Mouse (Mus musculus): Measurements from ENCODE around the gene Lpp. TPM values are rescaled to one million over a fixed set of nuclear protein-coding genes. Genes with fewer than 3 reads are reported as not detected.

The Lpp gene
- polyA plus RNA-seq, 1 experiment from 2014 or later = 28.3 TPM

DNA sequence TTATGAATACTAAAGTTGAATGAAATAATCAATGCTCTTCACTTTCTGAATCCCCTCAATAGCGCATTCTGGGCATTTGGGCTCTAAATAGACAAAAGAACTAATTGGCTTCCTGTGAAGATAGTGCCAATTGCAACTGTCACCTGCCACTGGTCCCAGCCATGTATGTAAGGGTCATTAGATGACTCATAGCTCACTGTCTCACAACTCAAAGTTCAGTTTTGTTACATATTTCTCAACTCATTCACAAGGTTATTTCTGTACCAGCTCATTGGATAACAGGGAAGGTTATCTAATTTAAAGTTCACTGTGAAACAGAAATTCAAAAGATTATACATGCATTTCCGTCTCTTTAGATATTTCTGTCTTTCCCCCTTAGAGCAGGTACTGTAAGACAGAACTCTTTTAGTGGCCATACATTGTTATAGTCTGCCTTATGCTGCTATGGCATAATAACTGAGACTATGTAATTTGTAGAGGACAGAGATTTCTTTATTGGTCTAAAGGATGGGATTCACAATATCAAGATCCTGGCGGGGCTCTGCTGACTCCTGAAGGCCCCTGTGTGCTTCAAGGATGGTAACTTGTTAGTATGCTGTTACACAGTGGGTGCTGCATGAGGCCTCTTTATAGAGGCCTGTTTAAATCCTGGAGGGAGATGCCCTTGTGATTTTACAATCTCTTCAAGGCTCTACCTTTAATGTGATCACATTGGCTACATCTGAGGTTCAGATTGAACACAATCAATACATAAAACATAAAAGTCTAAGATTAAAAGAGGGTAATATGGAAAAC, 488.9 kb downstream of the Lpp start:
- POLR2A ChIA-PET = interaction anchor here (0.7 kb wide), 1 partner anchor 92 kb away, joined by 3 read pairs; no protein-coding TSS in a partner anchor
- CTCF ChIA-PET = no interaction called here
- TF ChIP-seq CTCF (IDR thresholded peaks at IDR 0.05) = no peak

DNA sequence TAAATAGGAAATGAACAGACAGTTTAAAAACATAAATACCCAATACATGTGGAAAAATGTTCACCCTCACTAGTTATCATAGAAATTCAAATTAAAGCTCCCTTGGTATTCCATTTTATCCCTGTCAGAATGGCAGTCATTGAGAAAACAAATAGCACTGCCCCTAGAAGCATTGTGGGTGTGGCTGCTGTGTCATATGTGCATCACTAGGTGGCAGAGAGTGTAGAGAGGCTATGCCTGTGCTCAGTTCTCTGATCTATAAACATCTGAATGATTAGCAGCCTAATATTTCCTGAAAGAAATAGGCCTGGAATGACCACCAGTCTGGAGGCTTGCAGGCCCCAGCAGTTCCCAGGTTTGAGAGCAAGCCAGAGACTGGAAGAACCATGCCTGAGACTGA, 490.7 kb downstream of the Lpp start:
- TF ChIP-seq CTCF (IDR thresholded peaks at IDR 0.05) = peak; percentile 13
- H3K27me3 ChIP-seq = no peaks in the 10 kb centered on the region
- in situ Hi-C loops (cut with MboI; ENCODE audit: low pct_unique_long_range_greater_than_20kb) = loop anchor here (10.0 kb wide), 1 partner anchor 899 kb away; the partner anchor contains the start of genes Bcl6 and Gm37419
- no peak for ATAC-seq
- no peak for DNase-seq (ENCODE audit: low read depth, low spot score)
- ChIA-PET POLR2A (no interaction called here), CTCF (no interaction called here)

More for the DNA sequence above, 488.9 kb downstream of the Lpp start:
- ATAC-seq = no peak
- in situ Hi-C loops (cut with MboI; ENCODE audit: low pct_unique_long_range_greater_than_20kb) = loop anchor here (10.0 kb wide), 1 partner anchor 897 kb away; the partner anchor contains the start of genes Bcl6 and Gm37419
- DNase-seq (ENCODE audit: low read depth, low spot score) = no peak
- H3K27me3 ChIP-seq = no peaks in the 10 kb centered on the region

DNA sequence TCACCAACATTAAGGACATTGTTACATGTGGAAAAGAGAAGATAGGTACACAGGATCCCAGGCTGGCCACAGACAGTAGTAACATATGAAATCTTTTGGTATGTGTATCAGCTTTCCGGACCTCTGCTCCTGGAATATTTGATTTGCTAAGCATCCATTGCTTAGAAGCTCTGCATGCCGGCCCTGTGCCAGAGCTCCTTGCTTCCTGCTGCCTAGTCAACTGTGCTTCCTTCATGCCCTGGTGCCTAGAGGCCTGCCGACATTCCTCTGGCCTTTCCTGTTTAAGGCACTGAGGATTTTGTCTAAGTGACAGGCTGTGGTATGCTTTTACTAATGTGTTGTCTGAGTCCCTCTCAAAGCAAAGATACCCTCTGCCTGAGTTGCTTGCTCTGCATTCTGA, 493.0 kb downstream of the Lpp start:
- ChIA-PET CTCF (interaction anchor here (0.9 kb wide), 1 partner anchor 142 kb away, joined by 3 read pairs; no protein-coding TSS in a partner anchor), POLR2A (no interaction called here)
- no peaks in the 10 kb centered on the region for H3K27me3 ChIP-seq
- ATAC-seq (peak; percentile 96), DNase-seq (ENCODE audit: low read depth, low spot score) (no peak)
- in situ Hi-C loops (cut with MboI; ENCODE audit: low pct_unique_long_range_greater_than_20kb) = loop anchor here (10.0 kb wide), 1 partner anchor 902 kb away; the partner anchor contains the start of genes Bcl6 and Gm37419
- TF ChIP-seq CTCF (IDR thresholded peaks at IDR 0.05) = no peak

DNA sequence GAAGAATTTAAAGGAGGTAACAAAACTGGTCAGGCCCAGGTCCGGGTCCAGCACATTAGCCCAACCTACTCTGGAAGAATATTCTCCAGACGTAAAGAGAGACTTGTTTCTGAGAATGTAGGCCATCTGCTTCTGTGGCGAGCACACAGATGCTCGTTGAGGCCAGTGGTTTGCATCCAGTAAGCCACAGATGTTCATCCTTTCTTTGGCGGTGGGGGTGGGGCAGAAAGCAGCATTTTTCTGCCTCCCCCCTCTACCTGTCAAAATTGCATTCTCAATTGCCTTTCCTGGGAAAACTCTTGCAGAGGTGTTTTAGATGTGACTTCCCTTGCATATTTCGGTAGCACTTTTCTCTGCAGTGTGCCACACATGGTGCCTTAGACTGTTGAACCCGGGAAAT, 493.6 kb downstream of the Lpp start:
- H3K27me3 ChIP-seq = no peaks in the 10 kb centered on the region
- ATAC-seq (no peak), DNase-seq (ENCODE audit: low read depth, low spot score) (no peak)
- no peak for TF ChIP-seq CTCF (IDR thresholded peaks at IDR 0.05)
- ChIA-PET POLR2A (no interaction called here), CTCF (no interaction called here)
- in situ Hi-C loops (cut with MboI; ENCODE audit: low pct_unique_long_range_greater_than_20kb) = loop anchor here (10.0 kb wide), 1 partner anchor 902 kb away; the partner anchor contains the start of genes Bcl6 and Gm37419

DNA sequence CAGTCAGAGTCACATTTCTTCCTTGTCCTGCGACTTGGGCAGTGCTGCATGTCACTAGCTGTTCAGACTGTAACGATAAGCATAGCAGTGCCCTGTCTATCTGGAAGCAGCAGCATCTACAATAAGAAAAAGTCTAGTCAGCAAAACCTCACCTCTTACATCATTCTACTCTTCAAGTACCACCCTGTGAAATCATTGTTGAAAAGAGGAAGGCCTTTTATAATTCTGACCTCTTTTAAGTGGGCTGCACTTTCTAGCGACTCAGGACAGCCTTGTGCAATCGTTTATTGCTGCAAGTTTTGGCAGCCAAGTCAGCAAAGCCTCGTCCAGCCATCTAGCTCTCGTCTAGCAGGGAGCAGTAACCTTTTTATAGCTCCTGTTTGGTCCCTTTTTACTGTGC, 498.1 kb downstream of the Lpp start:
- ATAC-seq (no peak), DNase-seq (ENCODE audit: low read depth, low spot score) (no peak)
- no peaks in the 10 kb centered on the region for H3K27me3 ChIP-seq
- TF ChIP-seq CTCF (IDR thresholded peaks at IDR 0.05) = no peak
- ChIA-PET POLR2A (no interaction called here), CTCF (no interaction called here)
- in situ Hi-C loops (cut with MboI; ENCODE audit: low pct_unique_long_range_greater_than_20kb) = no loop called here

DNA sequence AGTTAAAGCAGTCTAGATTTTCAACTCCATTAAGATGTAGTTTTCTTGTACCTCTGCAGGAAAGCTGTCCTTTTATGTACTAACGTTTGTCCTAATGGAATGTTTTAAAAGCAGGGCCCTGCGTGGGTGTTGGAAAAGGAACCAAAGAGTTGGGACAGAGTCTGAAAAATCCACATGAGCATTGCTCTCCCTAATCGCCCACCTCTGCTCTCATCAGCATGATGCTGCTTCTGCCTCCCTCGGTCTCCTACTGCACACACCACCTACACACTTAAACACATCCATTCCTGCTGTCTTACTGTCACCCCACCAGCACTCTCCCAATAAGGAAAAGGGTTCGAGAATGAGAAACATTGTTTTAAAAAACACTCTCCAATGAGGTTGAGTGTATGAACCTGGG, 501.9 kb downstream of the Lpp start:
- in situ Hi-C loops (cut with MboI; ENCODE audit: low pct_unique_long_range_greater_than_20kb) = no loop called here
- DNase-seq (ENCODE audit: low read depth, low spot score) = no peak
- no peak for TF ChIP-seq CTCF (IDR thresholded peaks at IDR 0.05)
- no peaks in the 10 kb centered on the region for H3K27me3 ChIP-seq
- ATAC-seq = no peak
- CTCF ChIA-PET = interaction anchor here (1.1 kb wide), 1 partner anchor 8 kb away, joined by 3 read pairs; no protein-coding TSS in a partner anchor
- POLR2A ChIA-PET = no interaction called here

DNA sequence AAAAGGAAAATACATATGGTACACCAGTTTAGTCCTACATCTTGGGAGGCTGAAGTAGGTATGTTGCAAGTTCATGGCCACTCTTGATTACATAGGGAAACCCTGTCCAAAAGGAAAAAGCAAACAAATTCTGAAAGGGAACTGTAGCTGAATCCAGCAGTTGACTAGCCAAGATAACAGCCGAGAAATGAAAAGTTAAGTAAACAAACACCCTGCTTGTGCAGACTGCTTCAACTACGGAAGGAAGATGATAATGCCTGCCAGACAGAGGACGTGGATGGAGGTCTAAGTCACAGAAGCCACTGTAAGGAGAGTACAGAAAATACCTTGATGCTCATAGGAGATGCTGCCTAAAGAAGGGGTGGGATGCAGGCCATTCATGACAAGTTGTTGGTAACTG, 504.3 kb downstream of the Lpp start:
- no peak for DNase-seq (ENCODE audit: low read depth, low spot score)
- H3K27me3 ChIP-seq = no peaks in the 10 kb centered on the region
- ChIA-PET POLR2A (no interaction called here), CTCF (no interaction called here)
- in situ Hi-C loops (cut with MboI; ENCODE audit: low pct_unique_long_range_greater_than_20kb) = no loop called here
- no peak for ATAC-seq
- TF ChIP-seq CTCF (IDR thresholded peaks at IDR 0.05) = no peak

DNA sequence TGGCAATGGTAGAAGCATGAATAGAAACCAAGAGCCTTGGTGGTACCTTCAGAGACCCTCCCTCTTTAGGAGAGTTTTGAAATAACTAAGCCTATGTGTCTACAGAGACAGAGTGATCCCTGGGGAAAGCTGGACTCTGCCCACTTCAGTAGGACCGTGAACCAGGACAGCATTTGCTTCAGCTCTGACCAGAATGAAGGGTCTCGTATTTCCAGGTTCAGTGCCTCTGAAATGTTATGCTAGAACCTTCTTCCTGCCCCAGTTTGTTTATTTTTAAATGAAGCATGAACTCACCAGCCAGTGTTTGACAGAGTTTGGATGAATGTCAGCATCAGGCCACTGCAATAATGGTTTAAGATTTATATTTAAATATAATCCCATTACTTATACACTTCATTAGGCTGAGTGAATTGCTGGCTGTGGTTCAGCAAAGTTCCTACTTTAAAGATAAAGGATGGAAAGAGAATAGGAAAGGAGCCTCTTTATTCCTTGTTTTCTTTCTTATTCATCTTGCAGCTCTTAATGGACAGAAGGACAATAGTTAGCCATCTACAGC, 507.0 kb downstream of the Lpp start:
- in situ Hi-C loops (cut with MboI; ENCODE audit: low pct_unique_long_range_greater_than_20kb) = loop anchor here (10.0 kb wide), 1 partner anchor 396 kb away; no protein-coding TSS in a partner anchor
- TF ChIP-seq CTCF (IDR thresholded peaks at IDR 0.05) = no peak
- DNase-seq (ENCODE audit: low read depth, low spot score) (no peak), ATAC-seq (peak; percentile 17)
- CTCF ChIA-PET = interaction anchor here (0.8 to 2.0 kb wide), 7 partner anchors 9 to 167 kb away, joined by 3 to 6 read pairs (median 3); no protein-coding TSS in a partner anchor
- POLR2A ChIA-PET = interaction anchor here (0.7 to 1.4 kb wide), 2 partner anchors 912 to 914 kb away, joined by 4 to 5 read pairs; partner anchors contain the start of genes Bcl6 and Gm37419
- no peaks in the 10 kb centered on the region for H3K27me3 ChIP-seq

DNA sequence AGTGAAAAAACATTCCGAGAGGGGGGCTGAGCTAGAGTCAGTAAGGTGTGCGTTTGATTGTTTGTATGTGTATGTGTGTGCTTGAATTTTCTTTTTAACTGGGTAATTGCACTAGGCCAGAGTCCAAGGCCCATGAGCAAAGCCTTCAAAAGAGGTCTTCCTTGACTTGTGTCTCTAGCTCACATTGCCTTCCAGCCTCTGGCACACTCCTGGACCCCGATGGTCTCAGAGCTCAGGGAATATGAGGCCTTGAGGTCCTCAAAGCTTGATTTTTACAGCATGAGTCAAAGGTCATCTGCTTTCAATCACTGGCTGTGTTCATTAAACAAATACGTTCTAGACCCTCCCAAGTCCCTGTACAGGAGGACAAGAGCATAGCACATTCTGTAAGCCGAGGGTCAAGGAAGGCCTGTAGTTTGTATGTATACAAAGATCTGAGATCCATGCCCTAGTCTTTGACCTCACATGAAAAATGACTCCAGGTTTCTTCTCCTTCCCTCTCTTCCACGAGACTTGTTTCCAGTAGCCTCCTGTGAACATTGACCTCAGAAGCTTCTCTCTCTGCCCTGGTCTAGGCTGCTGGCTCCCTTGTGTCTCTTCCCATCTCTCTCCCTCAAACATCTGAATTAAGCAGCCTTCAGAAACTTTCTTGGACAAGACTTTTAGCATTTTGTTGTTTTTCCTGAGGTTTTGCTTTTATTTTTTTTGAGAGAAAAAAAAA, 508.0 kb downstream of the Lpp start:
- CTCF ChIA-PET = interaction anchor here (0.7 to 2.0 kb wide), 8 partner anchors 8 to 918 kb away, joined by 3 to 6 read pairs (median 4); no protein-coding TSS in a partner anchor
- in situ Hi-C loops (cut with MboI; ENCODE audit: low pct_unique_long_range_greater_than_20kb) = loop anchor here (10.0 kb wide), 1 partner anchor 396 kb away; no protein-coding TSS in a partner anchor
- ATAC-seq (no peak), DNase-seq (ENCODE audit: low read depth, low spot score) (no peak)
- POLR2A ChIA-PET = interaction anchor here (1.4 kb wide), 1 partner anchor 913 kb away, joined by 4 read pairs; the partner anchor contains the start of genes Bcl6 and Gm37419
- TF ChIP-seq CTCF (IDR thresholded peaks at IDR 0.05) = no peak
- H3K27me3 ChIP-seq = no peaks in the 10 kb centered on the region

DNA sequence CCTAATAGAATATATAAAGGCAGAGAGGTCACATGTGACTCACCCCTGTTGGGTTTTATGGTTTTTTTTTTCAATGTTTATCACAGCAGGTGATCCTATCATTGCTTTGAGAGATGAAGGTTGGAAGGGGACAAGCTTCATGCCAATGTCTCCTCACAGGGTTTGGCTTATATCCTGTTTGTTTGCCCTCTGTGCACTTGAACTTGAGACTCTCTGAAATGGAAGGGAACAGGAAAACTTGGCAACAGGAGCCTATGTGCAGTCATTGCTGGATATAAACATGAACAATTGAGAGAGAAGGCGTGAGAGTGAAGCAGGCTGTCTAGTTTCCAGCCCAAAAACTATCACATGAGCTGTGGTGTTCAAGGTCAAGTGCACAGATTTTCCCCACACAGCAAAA, 508.8 kb downstream of the Lpp start:
- CTCF ChIA-PET = interaction anchor here (1.2 to 1.9 kb wide), 2 partner anchors 11 to 396 kb away, joined by 4 to 5 read pairs; no protein-coding TSS in a partner anchor
- in situ Hi-C loops (cut with MboI; ENCODE audit: low pct_unique_long_range_greater_than_20kb) = loop anchor here (10.0 kb wide), 1 partner anchor 397 kb away; no protein-coding TSS in a partner anchor
- DNase-seq (ENCODE audit: low read depth, low spot score) = no peak
- no peaks in the 10 kb centered on the region for H3K27me3 ChIP-seq
- TF ChIP-seq CTCF (IDR thresholded peaks at IDR 0.05) = no peak
- POLR2A ChIA-PET = no interaction called here
- no peak for ATAC-seq
